Mouse (Mus musculus) liver (tissue): ENCODE data around the gene Igfals.
A peak's percentile ranks its signal among the peaks of the same experiment; 100 is the strongest.

Experiments used
- DNase-seq: peaks from one replicate; pipeline ENCODE4 v3.0.0-alpha.2; 2020; ENCODE audit warnings: mixed read lengths

Gene Igfals

GRCm38 (mm10) chr17:24865776-24866175 lies at the start of gene Igfals:
Gene Igfals, plus strand, starts transcription at chr17:24865997.
- no peak for DNase-seq

GRCm38 (mm10) chr17:24817503-24817902 lies 48.3 kb upstream of the Igfals start:
- DNase-seq: no peak

DNA sequence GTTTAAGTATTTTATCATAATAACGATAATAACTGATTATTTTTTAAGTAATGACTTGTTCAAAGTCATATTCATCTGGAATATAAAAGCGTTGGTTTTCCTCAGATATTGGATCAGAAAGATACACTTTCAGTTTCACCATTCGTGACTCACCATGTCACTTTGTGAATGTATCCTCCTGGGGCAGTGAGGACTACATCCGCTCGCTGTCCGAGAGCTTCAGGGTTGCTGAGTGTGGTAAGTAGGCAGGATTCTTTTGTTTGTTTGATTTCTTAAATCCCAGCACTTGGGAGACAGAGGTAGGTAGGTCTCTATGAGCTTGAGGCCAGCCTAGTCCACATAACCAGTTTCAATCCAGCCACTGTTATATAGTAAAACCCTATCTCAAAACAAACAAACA lies 47.6 kb upstream of the Igfals start:
- no peak for DNase-seq

DNA sequence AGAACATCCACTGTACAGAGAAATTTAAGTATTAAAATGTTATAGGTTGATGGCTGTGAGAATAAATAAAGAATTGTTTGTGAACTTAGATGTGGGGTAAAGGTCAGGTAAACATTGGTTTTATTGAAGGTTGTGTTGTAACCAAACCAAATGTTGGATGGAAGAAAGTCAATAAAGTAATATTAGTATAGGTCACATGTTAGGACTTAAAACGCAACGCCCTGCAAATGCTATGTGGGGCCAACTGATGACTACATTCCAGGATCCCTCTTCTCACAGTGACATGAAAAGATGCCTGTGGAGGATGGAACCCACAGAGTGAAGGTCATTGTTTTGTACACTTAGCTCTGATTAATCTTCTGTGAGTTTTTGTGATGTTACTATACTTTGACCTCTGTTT lies 46.3 kb upstream of the Igfals start:
- no peak for DNase-seq

GRCm38 (mm10) chr17:24821351-24822280 lies 44.2 kb upstream of the Igfals start:
- DNase-seq: no peak

DNA sequence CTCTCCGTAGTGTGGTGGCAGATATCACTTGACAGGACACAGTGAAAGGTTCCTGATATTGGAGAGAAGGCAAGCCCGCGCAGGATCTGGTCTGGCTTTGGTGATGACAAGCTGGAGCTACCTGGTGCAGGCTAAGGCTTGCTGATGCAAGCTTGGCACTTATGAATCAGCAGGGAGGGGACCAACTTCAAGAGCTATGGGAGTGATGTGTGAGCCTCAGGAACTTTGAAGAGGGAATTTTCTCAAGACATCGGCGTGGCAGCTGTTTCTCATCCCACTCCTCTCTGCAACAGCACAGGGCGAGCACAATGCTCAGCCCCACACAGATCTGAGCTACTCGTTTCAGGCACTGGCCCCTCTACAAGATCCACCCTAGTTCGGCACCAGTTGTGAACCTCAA lies 26.0 kb upstream of the Igfals start, which contains the start of gene Hagh:
TSS of gene Hagh (plus strand) at position 302 of the 400 bp plus-strand sequence.
- DNase-seq: no peak

DNA sequence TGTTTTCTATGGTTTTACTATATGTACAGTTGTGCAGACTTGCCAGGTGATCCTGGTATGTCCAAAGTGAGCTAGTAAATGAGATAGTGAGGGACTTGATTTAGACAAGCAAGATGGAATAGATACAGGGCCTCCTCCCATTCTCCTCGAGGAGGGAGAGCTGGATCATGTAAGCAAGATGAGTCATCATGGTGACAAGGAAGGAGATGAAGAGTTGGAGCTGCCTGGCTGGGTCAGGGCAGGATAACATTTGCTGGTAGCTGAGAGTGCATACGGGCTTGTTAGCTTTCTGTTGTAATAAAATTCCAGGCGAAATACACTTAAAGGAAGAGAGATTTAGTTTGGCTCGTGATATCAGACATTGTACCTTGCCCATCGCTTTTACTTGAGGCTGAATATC lies 25.5 kb upstream of the Igfals start:
- DNase-seq: no peak

DNA sequence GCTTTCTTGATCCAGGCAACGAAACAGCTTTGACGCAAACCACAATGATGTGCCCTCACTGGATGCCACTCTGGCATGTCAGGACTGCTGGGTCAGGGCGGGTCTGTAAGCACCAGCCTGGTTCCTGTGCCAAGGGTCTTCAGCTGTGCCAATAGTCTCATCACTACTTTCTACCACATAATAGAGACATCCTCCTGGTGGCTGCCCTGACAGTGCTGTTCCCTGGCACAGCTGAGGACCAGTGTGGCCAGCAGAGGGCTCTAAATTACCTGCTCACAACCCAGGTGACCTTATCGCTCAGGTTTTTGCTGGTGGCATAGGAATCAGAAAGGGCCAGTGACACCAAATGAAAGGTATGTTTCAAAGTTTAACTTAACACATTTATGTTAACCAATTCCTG lies 24.7 kb upstream of the Igfals start:
- DNase-seq: peak; percentile 61

- peak; percentile 46 for DNase-seq
These were observed 23.2 kb upstream of the Igfals start for GRCm38 (mm10) chr17:24842631-24843030.

- DNase-seq: no peak
These were observed 21.3 kb upstream of the Igfals start for GRCm38 (mm10) chr17:24844525-24844924.

DNA sequence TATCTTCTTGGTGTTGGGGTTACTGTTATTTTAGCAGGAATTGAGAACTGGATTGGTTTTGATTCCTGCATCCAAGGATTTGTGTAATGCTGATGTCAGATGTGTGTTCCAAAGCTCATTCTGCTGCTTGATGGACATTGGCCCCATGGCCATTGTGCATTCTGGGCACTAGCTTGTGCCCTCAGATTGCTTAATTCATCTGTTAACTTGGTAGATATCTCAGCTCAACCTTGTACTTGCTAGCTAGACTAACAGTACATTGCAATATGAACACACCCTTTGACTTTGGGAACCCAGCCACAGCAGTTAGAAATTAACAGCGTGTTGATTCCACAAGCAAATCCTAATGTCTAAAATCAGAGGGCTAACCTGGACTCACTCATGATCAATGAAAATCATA lies 18.4 kb upstream of the Igfals start:
- DNase-seq: no peak

GRCm38 (mm10) chr17:24848600-24849031 lies 17.2 kb upstream of the Igfals start:
- peak; percentile 77 for DNase-seq

DNA sequence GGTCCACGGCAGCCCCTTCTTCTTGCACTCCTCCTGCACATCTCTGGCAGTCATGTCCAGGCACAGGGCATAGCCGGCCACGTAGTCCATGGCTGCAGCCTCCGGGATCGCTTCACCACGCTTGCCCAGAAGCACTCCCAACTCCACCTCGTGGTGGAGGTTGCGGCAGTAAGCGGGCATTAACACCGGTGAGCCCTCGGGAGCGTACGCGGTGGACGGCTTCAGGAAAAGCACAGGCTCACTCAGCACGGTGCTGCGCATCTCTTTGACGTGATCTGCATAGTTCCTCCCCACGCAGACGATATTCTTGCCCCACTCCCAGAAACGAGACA lies 16.1 kb upstream of the Igfals start:
- DNase-seq: no peak

DNA sequence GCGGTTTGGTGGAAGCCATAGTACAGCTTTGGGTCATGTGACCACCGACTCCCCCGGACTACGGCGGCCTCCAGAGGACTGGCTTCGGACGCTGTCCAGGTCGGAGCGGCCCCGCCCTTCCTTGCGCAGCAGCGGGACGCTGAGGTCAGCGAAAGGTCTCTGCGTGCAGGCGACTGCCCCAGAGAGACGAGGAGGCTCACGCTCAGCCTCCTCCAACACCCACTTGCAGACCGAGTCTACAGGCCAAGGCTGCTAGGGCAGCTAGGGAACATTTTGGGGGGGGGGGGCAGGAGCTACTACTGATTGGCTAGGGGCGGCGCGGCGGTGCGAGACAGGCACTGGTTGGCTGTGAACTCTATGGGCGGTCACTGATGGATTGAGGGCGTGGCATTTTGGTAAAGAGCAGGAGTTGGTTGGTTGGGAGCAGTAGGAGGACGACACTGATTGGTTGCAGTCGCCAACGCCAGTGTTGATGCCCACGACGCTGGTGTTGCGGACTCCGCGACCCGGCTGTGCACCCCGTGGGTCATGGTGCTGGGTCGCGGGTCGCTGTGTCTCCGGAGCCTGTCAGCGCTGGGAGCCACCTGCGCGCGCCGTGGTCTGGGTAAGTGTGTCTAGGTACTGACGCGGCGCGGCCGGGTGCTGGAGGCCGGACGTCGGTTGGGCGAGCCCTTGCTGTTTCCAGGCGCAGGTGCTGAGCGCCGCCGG lies 15.6 kb upstream of the Igfals start, which contains the start of gene Fahd1:
TSS of gene Fahd1 (minus strand) at position 300 of the 708 bp plus-strand sequence.
- peak; percentile 98 for DNase-seq

DNA sequence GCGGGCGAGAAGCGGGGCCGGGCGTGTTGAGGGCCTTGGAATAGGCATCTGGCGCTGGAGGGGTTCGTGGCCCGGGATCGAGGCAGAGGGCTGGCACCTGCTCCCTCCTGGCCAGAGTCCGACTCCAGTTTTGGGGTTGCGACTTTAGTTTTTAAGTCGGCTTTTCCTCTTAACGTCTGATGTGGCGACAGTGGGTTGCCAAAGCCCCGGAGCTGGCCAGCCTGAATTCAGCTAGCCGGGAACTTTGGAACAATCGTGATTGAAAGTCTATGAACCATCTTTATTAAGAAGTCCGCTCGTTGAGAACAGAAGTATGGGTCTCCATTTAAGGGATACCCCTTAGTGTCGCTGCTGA lies 15.0 kb upstream of the Igfals start:
- no peak for DNase-seq

- no peak for DNase-seq
These were observed 14.2 kb upstream of the Igfals start for GRCm38 (mm10) chr17:24851381-24852125.

DNA sequence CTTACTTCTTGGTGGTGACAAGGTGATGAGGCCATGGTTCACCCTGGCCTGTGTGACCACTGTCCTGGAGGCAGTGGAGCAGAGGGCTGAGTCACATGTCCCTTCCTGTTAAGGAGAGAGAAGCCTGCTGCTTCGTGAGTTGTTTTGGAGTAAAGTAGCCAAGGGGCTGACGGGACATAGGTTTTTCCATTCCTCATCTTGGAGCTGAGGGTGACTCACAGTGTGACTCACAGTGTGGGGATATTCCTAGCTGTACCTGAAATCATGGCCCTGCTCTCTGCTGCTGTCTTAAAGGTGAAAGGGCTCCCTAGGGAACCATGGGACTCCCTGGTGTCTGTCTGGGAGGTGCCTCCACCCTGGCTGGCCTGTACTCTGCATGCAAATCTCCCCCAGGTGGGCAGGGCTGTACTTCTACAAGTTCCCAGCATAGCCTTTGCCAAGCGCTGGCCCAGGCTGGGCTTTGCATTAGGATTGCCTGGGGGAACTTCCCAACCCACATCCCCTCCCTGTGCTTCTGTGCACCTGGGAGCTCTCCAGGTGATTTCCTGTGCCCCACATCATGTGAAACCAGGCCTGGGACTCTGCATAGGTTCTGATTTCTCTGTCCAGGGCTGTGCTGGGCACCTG lies 9.8 kb upstream of the Igfals start:
- DNase-seq: no peak

DNA sequence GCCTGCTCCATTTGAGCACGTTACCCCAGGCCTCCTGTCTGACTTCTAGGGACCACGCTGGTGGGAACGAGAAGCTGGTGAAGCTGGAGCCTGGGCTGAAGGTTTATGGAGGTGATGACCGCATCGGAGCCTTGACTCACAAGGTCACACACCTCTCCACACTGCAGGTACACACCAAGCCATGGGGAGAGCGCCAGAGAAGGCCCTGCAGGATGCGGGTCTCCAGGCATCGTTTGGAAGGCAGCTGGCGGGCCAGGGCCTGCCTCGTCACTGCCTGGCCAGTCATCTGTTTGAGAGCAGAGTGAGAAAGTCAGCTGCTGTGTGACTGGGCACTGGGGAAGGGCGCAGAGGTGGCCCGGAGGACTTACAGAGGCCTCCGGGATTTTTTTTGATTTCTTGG lies 9.2 kb upstream of the Igfals start:
- DNase-seq: no peak

GRCm38 (mm10) chr17:24857831-24858470 lies 7.8 kb upstream of the Igfals start:
- DNase-seq: peak; percentile 63

DNA sequence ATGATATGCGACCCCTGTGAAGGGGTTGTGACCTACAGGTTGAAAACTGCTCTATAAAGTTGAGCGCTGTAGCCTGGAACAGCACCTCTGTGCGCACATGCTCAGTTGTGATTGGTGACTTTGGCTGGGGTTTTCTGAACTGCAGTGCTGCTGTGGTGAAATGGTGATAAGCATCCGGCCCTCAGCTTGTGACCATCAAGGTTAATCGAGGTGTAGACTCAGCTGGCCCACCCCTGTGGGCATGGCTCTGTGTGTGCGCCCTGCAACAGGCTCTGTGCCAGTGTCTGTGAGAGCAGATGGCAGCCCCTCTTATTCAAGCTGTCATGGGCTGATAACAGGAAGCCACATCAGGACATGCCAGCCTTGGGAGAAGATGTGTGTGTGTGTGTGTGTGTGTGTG lies 6.8 kb upstream of the Igfals start:
- DNase-seq: peak; percentile 85

- DNase-seq: peak; percentile 60
These were observed 5.7 kb upstream of the Igfals start for GRCm38 (mm10) chr17:24860076-24860475.

GRCm38 (mm10) chr17:24861785-24862184 lies 4.0 kb upstream of the Igfals start:
- DNase-seq: no peak
